Mouse (Mus musculus) liver, postnatal 0 days (tissue): Measurements from ENCODE around the gene Nrg4.

Experiments used
- CTCF ChIP-seq: sonication (generic); IDR thresholded peaks from 2 replicates; pipeline ENCODE4 v1.5.1; 2016; ENCODE audit warnings: antibody characterized with exemption, low read depth
- EP300 ChIP-seq: IDR thresholded peaks from 2 replicates; pipeline ENCODE4 v1.6.1; 2016; ENCODE audit warnings: antibody characterized with exemption, low read depth, mild to moderate bottlenecking

DNA sequence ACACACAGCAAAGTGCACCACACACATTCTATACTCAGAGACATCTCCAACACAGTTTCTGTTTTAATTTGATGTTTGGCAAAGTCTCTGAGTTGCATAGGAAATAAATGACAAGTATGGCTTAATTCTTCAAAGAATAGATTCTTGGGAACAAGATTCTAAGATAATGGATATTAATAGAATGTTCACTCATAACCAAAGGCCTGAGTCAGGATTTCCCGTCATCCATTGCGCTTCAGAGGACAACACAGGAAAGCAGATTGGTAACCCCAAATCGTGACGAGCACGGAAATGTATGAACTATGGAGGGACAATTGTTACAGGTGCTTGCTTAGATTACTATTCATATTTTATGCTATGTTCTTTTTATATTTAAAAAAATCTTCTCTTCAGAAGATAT lies 71.6 kb downstream of the Nrg4 start:
- TF ChIP-seq CTCF (no peak), EP300 (no peak)
